Mouse (Mus musculus): ENCODE results near the gene Cfap298.

- no peak for TF ChIP-seq POLR2A (IDR thresholded peaks at IDR 0.05; ENCODE audit: insufficient read depth, low read depth, low read length)
- no peak for TF ChIP-seq CTCF (IDR thresholded peaks at IDR 0.05; ENCODE audit: insufficient read depth, low read depth, low read length)
Observed at GRCm38 (mm10) chr16:90934193-90934686, 674 bp downstream of the Cfap298 start.

All from olfactory bulb, adult 2 months (tissue).